Mouse (Mus musculus) hindbrain, postnatal 0 days (tissue): ENCODE measurements around the gene Tinag. TPM values are rescaled to one million over a fixed set of nuclear protein-coding genes. Genes with fewer than 3 reads are reported as not detected.

Experiments used
- ATAC-seq: fragments of 200-750 bp; cut with Nextera tagmentation; 2 replicates; pipeline ENCODE4 v1.8.0; 2017; ENCODE audit warnings: mild to moderate bottlenecking, moderate TSS enrichment, moderate library complexity
- DNase-seq: peaks from one replicate; pipeline ENCODE4 v3.0.0-alpha.2; 2015; ENCODE audit warnings: low spot score
- H3K27ac ChIP-seq: fragments of 300-500 bp; sonication (generic); 2 replicates; pipeline ENCODE4 v1.5.1; 2014; ENCODE audit warnings: mild to moderate bottlenecking
- H3K27me3 ChIP-seq: fragments of 300-500 bp; sonication (generic); 2 replicates; pipeline ENCODE4 v1.6.1; 2014; ENCODE audit warnings: low read length, mixed read lengths; ENCODE audit not compliant: insufficient read depth
- H3K36me3 ChIP-seq: fragments of 300-500 bp; sonication (generic); 2 replicates; pipeline ENCODE4 v1.6.1; 2014; ENCODE audit warnings: low read length, mixed read lengths; ENCODE audit not compliant: insufficient read depth
- H3K4me1 ChIP-seq: fragments of 300-500 bp; sonication (generic); 2 replicates; pipeline ENCODE4 v1.6.1; 2014; ENCODE audit warnings: antibody characterized with exemption, low read length, mixed read lengths; ENCODE audit not compliant: insufficient read depth
- H3K4me2 ChIP-seq: fragments of 300-500 bp; sonication (generic); 2 replicates; pipeline ENCODE4 v1.6.1; 2014; ENCODE audit warnings: low read depth, mild to moderate bottlenecking, low read length, moderate library complexity, mixed read lengths
- H3K4me3 ChIP-seq: fragments of 300-500 bp; sonication (generic); 2 replicates; pipeline ENCODE4 v1.5.1; 2014; ENCODE audit warnings: low read length
- H3K9ac ChIP-seq: fragments of 300-500 bp; sonication (generic); replicated peaks from 2 replicates; pipeline ENCODE4 v1.6.1; 2014; ENCODE audit warnings: mild to moderate bottlenecking, low read length, moderate library complexity, mixed read lengths
- H3K9me3 ChIP-seq: fragments of 300-500 bp; sonication (generic); 2 replicates; pipeline ENCODE4 v1.6.1; 2016; ENCODE audit warnings: low read length, mixed read lengths
- CTCF ChIP-seq: IDR thresholded peaks from 2 replicates; pipeline ENCODE4 v1.5.1; 2016; ENCODE audit warnings: antibody characterized with exemption, control low read depth, low read depth
- WGBS: fragments of 180-500 bp; shearing (Covaris S2); extraction: QIAGEN DNeasy Blood & Tissue Kit; methylation state at CpG from one replicate; pipeline ENCODE4 v1.1.7; 2014; 5-methylcytosine and 5-hydroxymethylcytosine counted together
- polyA plus RNA-seq: library from polyadenylated mRNA; unstranded; fragments of >200 nt; fragmentation: Nextera tagmentation; extraction: Ambion mirVana; gene quantifications from 2 replicates; pipeline ENCODE4 v1.2.1, GENCODE M21; 2015
- total RNA-seq: library from RNA; depleted of rRNA; stranded (reverse); fragments of >200 nt; gene quantifications from 2 replicates; pipeline ENCODE4 v1.2.3, GENCODE M21; 2014

Tinag gene
- total and polyA plus RNA-seq, 2 experiments from 2014 or later, result 0.11 TPM; not detected in 1

DNA sequence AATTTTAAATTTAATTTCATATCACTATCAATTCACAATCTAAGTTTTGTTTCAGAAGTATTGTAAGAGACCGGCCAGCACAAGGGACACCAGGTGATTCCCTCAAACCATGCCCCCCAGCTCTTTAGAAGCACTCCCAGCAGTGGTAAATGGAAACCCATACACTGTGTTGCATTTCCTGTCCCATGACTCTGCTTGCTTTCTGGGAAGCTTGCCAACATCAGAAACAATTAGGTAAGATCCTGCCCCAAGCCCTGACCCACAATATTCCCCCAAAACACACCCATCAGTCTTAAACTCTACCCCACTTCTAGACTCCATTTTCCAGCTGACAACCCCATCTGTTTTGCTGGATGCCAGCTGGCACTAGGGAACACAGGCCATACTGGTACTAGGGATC lies 110.8 kb downstream of the Tinag start:
- no peaks in the 10 kb centered on the region for H3K9me3 ChIP-seq
- TF ChIP-seq CTCF, result no peak
- no peaks in the 10 kb centered on the region for H3K4me1 ChIP-seq
- H3K27me3 ChIP-seq, result no peaks in the 10 kb centered on the region
- no peak overlapping the region for H3K4me2 ChIP-seq
- no peak overlapping the region for H3K27ac ChIP-seq
- no peak overlapping the region for H3K9ac ChIP-seq
- no peak for ATAC-seq
- H3K4me3 ChIP-seq, result no peak overlapping the region
- 88% methylated on average over 1 of the region's 1 CpGs for WGBS
- no peaks in the 10 kb centered on the region for H3K36me3 ChIP-seq
- DNase-seq, result no peak

DNA sequence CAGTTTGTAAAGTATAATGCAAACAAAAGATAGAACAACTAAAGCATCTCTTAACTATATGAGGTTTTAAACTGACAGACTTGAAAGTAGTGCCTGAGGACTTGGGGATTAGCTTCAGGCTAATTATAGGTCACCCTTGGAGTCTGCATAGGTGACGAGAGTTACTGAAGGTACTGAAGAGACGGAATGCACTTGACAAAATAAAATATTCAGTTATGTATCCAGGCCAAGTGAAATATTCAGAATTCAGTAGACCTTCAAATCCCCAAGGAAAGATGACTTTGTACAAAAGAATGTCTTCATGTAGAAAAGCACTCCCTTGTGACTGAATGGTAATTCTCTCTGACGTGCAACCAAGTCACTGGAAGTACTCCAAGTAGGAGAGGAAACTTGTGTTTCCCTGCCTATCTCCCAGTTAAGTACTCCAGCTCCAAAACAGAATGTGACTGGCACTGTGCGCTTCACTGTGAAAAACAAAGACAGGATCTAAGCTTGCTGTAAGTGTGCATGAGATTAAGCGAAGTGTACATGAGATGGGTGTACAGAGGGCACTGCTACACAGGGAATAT lies 130.4 kb downstream of the Tinag start:
- no peaks in the 10 kb centered on the region for H3K4me1 ChIP-seq
- H3K27me3 ChIP-seq, result no peaks in the 10 kb centered on the region
- H3K27ac ChIP-seq, result no peak overlapping the region
- DNase-seq (no peak), ATAC-seq (no peak)
- no peaks in the 10 kb centered on the region for H3K36me3 ChIP-seq
- H3K4me3 ChIP-seq, result no peak overlapping the region
- WGBS, result 82% methylated on average over 5 of the region's 5 CpGs
- no peak overlapping the region for H3K4me2 ChIP-seq
- H3K9me3 ChIP-seq, result no peaks in the 10 kb centered on the region
- H3K9ac ChIP-seq, result no peak overlapping the region
- no peak for TF ChIP-seq CTCF
